Mouse (Mus musculus) liver, postnatal 0 days (tissue): Measurements from ENCODE around the gene Gabrb1.

Experiments used
- CTCF ChIP-seq: sonication (generic); IDR thresholded peaks from 2 replicates; pipeline ENCODE4 v1.5.1; 2016; ENCODE audit warnings: antibody characterized with exemption, low read depth
- EP300 ChIP-seq: IDR thresholded peaks from 2 replicates; pipeline ENCODE4 v1.6.1; 2016; ENCODE audit warnings: antibody characterized with exemption, low read depth, mild to moderate bottlenecking

GRCm38 (mm10) chr5:71926336-71926735, 268.4 kb downstream of the Gabrb1 start:
- TF ChIP-seq EP300 (no peak), CTCF (no peak)
